9 mouse cellular contexts compared by ENCODE assay signal in genomic region chr7:132507361-132507760, GRCm38 (mm10).
DNase-seq lines count a peak whose midpoint lies in the region; ATAC-seq and TF ChIP-seq lines count a peak whose summit lies in the region.
"Had no signal": no experiment of that assay in that cellular context is flagged by ENCODE, and none has a peak within 500 bp of the region (broad histone marks: within the 10 kb centered on the region; RNA-seq: fewer than 3 reads in every experiment).

No protein-coding gene starts in this region.

- H3K4me3 ChIP-seq in intestine, postnatal 0 days (ENCODE audit: low read depth, low read length): no peak overlapping the region
- H3K4me3 ChIP-seq in intestine, embryonic 16.5 days (ENCODE audit: low read length): no peak overlapping the region
- no peak overlapping the region for H3K4me3 ChIP-seq in stomach, postnatal 0 days (ENCODE audit: low read depth, low read length)
- H3K4me3 ChIP-seq: myocyte had no signal

- H3K27ac ChIP-seq in intestine, postnatal 0 days (ENCODE audit: low read depth, low read length): no peak overlapping the region
- no peak overlapping the region for H3K27ac ChIP-seq in intestine, embryonic 16.5 days (ENCODE audit: low read length)
- no peak overlapping the region for H3K27ac ChIP-seq in stomach, postnatal 0 days (replicated peaks)

- H3K4me2 ChIP-seq in intestine, postnatal 0 days (replicated peaks; ENCODE audit: low read depth): no peak overlapping the region
- no peak overlapping the region for H3K4me2 ChIP-seq in intestine, embryonic 16.5 days (ENCODE audit: low read depth, low read length)
- H3K4me2 ChIP-seq in stomach, postnatal 0 days (replicated peaks; ENCODE audit: low read depth): no peak overlapping the region

- H3K4me1 ChIP-seq in intestine, postnatal 0 days (replicated peaks; ENCODE audit: control insufficient read depth, insufficient read depth, low read length): 0 out of 2 replicates have a peak, but pooled peaks cover 6% of the 10 kb centered on the region
- 0 out of 2 replicates have a peak, but pooled peaks cover 8% of the 10 kb centered on the region for H3K4me1 ChIP-seq in intestine, embryonic 16.5 days (ENCODE audit: control insufficient read depth, insufficient read depth, low read length)
- no peaks in the 10 kb centered on the region for H3K4me1 ChIP-seq in stomach, postnatal 0 days (replicated peaks; ENCODE audit: control insufficient read depth, insufficient read depth)

- TF ChIP-seq EP300 in stomach, postnatal 0 days (optimal IDR thresholded peaks at IDR 0.05): no peak

- intact Hi-C loops in left cerebral cortex, postnatal 25 days (cut with DNase I): no loop called here

- H3K9ac ChIP-seq in intestine, postnatal 0 days (ENCODE audit: low read depth, low read length): no peak overlapping the region
- H3K9ac ChIP-seq in intestine, embryonic 16.5 days (ENCODE audit: low read depth, low read length): no peak overlapping the region
- H3K9ac ChIP-seq in stomach, postnatal 0 days (ENCODE audit: low read length): no peak overlapping the region

- DNase-seq in urinary bladder, postnatal 14 days (ENCODE audit: low spot score): peak; percentile 9
- DNase-seq in urinary bladder, postnatal 4 days (ENCODE audit: low spot score in 2 of 2): no peak
- DNase-seq in stomach, postnatal 0 days (ENCODE audit: low spot score): no peak
- no peak for DNase-seq in frontal cortex, adult 2 months (ENCODE audit: extremely low spot score in 1 of 2, low spot score in 1 of 2)
- DNase-seq in left cerebral cortex, postnatal 25 days (ENCODE audit: low spot score in 2 of 2): no peak

- peak; percentile 73 for TF ChIP-seq CTCF in intestine, postnatal 0 days (IDR thresholded peaks at IDR 0.05; ENCODE audit: low read depth)
- TF ChIP-seq CTCF in stomach, postnatal 0 days (IDR thresholded peaks at IDR 0.05; ENCODE audit: low read depth): peak; percentile 66

- no peak for ATAC-seq in intestine, postnatal 0 days
- ATAC-seq in intestine, embryonic 16.5 days: no peak
- ATAC-seq in erythroblast, adult 5-6 weeks (replicated peaks; ENCODE audit: low FRiP score, poor library complexity, severe bottlenecking): 0 out of 2 replicates have a peak, but pooled peaks have one; percentile 40
- ATAC-seq in stomach, postnatal 0 days (ENCODE audit: low FRiP score, low TSS enrichment): no peak

- H3K9me3 ChIP-seq in intestine, postnatal 0 days (ENCODE audit: control insufficient read depth): no peaks in the 10 kb centered on the region
- H3K9me3 ChIP-seq in intestine, embryonic 16.5 days (ENCODE audit: control insufficient read depth, low read length): no peaks in the 10 kb centered on the region
- no peaks in the 10 kb centered on the region for H3K9me3 ChIP-seq in stomach, postnatal 0 days (ENCODE audit: control insufficient read depth, low read length)

- H3K36me3 ChIP-seq in intestine, postnatal 0 days (ENCODE audit: control insufficient read depth, insufficient read depth): no peaks in the 10 kb centered on the region
- H3K36me3 ChIP-seq in intestine, embryonic 16.5 days (ENCODE audit: control insufficient read depth, insufficient read depth, low read length): no peaks in the 10 kb centered on the region
- no peaks in the 10 kb centered on the region for H3K36me3 ChIP-seq in stomach, postnatal 0 days (ENCODE audit: control insufficient read depth, insufficient read depth, low read length)

- 62% methylated on average over 4 of the region's 4 CpGs for WGBS in intestine, postnatal 0 days
- 56% methylated on average over 4 of the region's 4 CpGs for WGBS in intestine, embryonic 16.5 days
- WGBS in stomach, postnatal 0 days: 58% methylated on average over 4 of the region's 4 CpGs

- H3K27me3 ChIP-seq in intestine, postnatal 0 days (replicated peaks; ENCODE audit: control insufficient read depth, insufficient read depth, low read length): no peaks in the 10 kb centered on the region
- H3K27me3 ChIP-seq in intestine, embryonic 16.5 days (replicated peaks; ENCODE audit: control insufficient read depth, insufficient read depth, low read length): no peaks in the 10 kb centered on the region
- no peaks in the 10 kb centered on the region for H3K27me3 ChIP-seq in stomach, postnatal 0 days (ENCODE audit: control insufficient read depth, insufficient read depth, low read length)
